Mouse (Mus musculus): ENCODE results near the gene Gfap. TPM values are rescaled to one million over a fixed set of nuclear protein-coding genes. Genes with fewer than 3 reads are reported as not detected.

The Gfap gene
- polyA plus RNA-seq, 1 experiment from 2014 or later: 0.44 TPM

DNA sequence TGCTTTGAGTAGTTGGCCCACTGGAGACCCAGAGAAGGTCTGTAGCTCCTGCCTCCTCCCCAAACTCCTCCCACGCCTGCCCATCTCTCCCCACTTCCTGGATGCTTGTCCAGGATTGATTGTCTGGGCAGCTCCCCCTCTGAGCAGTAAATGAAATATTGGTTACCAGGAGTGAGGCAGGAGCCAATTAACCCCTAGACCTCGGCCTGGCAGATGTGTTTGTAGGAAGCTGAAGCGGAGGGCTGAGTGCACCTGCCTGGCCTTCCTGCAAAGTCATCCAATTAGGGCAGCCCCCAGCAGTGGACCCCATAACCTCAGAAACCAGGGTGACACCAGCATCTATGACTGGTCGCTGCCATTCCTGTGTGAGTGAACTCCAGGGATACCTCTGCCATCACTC is 35.6 kb upstream of the Gfap start:
- no peaks in the 10 kb centered on the region for H3K27me3 ChIP-seq
- ATAC-seq (no peak), DNase-seq (ENCODE audit: low read depth, low spot score) (no peak)
- TF ChIP-seq CTCF (IDR thresholded peaks at IDR 0.05): no peak
- in situ Hi-C loops (cut with MboI; ENCODE audit: low pct_unique_long_range_greater_than_20kb): no loop called here
- ChIA-PET CTCF (interaction anchor here (1.2 to 3.5 kb wide), 4 partner anchors 8 to 28 kb away, joined by 3 to 16 read pairs (median 4); partner anchors contain the start of gene Kif18b), POLR2A (no interaction called here)

GRCm38 (mm10) chr11:102930672-102931071 is 30.0 kb upstream of the Gfap start:
- no peak for TF ChIP-seq CTCF (IDR thresholded peaks at IDR 0.05)
- CTCF ChIA-PET: no interaction called here
- POLR2A ChIA-PET: interaction anchor here (0.8 kb wide), 1 partner anchor 33 kb away, joined by 4 read pairs; no protein-coding TSS in a partner anchor

DNA sequence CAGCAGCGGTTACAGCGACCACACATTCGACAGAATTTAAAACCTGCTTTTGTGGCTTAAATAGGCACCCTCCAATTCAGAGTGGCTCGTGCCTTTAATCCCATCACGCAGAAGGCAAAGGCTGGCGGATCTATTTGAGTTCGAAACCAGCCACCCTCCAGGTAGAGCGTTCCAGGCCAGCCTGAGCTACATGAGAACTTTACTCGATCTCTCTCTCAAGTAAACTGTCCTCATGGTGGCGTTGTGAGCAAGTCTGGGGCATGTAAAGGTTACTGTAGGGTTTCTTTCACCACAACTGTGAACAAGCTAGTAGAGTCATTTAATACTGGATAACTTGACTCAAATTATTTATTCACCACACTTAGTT is 24.6 kb upstream of the Gfap start:
- peak; percentile 35 for ATAC-seq
- ChIA-PET CTCF (interaction anchor here (1.1 to 5.0 kb wide), 4 partner anchors 11 to 66 kb away, joined by 4 to 19 read pairs (median 10); partner anchors contain the start of gene Gfap), POLR2A (no interaction called here)
- TF ChIP-seq CTCF (IDR thresholded peaks at IDR 0.05): no peak
- in situ Hi-C loops (cut with MboI; ENCODE audit: low pct_unique_long_range_greater_than_20kb): no loop called here
- no peak for DNase-seq (ENCODE audit: low read depth, low spot score)
- no peaks in the 10 kb centered on the region for H3K27me3 ChIP-seq

More at GRCm38 (mm10) chr11:102930672-102931071, 30.0 kb upstream of the Gfap start:
- no peaks in the 10 kb centered on the region for H3K27me3 ChIP-seq
- no peak for DNase-seq (ENCODE audit: low read depth, low spot score)
- no peak for ATAC-seq
- in situ Hi-C loops (cut with MboI; ENCODE audit: low pct_unique_long_range_greater_than_20kb): no loop called here

DNA sequence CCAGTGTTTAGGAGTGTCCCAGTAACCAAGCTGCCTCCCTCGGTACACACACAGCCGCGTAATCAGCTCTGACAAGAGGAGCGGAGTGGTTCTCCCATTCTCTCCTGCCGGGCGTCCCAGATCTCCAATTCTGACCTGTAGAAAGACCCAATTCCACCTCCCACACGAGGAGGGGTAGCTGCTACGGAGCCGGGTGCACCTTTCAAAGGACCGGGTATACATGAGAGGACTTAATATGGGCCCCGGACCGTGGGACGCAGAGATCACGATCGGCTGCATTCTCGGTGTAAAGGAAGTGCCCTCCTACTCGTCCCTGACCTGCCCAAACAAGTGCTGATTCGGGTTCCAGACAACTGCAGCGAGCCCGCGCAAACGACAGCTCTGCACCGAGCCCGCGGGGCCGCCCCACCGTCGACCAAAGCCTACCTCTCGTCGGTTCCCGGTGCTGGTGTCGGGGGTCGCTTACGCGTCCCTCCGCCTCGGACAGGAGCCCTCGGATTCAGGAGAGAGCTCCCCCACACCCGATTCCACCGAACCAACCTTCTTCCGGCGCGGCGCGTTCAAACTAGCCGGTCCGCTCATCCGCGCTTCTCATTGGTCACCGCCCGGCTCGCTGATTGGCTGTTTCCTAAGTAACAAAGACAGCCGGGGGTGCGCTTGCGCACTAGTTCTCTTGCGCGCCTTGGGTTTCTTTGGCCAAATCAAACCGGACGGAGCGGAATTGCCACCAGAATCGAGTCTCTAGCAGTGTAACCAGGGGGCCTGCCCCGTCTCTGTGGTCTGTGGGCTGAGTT is 24.0 kb upstream of the Gfap start, which contains the start of gene Kif18b:
Gene Kif18b, minus strand, starts transcription at position 568 of the 794 bp plus-strand sequence.
- TF ChIP-seq CTCF (IDR thresholded peaks at IDR 0.05): no peak
- CTCF ChIA-PET: interaction anchor here (1.1 to 5.0 kb wide), 4 partner anchors 11 to 38 kb away, joined by 3 to 19 read pairs (median 10); partner anchors contain the start of gene Gfap
- ATAC-seq: peak; percentile 71
- H3K27me3 ChIP-seq: no peaks in the 10 kb centered on the region
- in situ Hi-C loops (cut with MboI; ENCODE audit: low pct_unique_long_range_greater_than_20kb): loop anchor here (5.0 kb wide), 1 partner anchor 63 kb away; no protein-coding TSS in a partner anchor
- peak; percentile 75 for DNase-seq (ENCODE audit: low read depth, low spot score)
- POLR2A ChIA-PET: interaction anchor here (1.1 kb wide), 1 partner anchor 10 kb away, joined by 3 read pairs; no protein-coding TSS in a partner anchor

DNA sequence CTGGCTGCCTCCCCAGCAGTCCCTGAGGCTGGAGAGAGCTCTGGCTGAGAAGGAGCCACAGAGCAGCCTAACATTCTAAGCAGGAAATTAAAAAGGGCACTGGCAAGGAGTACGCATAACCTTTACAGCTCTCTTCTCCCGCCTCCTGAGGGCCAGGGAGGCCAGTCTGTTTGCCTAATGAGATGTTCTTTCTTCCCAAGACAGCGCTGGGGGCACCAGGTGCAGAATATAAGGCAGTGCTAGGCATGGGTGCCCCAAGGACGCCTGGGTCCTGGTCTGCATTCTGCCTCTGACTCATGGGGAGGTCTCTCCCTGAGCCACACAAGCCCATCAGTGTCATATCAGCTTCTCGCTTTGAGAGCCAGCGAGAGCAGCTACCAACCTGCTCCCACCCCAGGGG is 20.8 kb upstream of the Gfap start:
- H3K27me3 ChIP-seq: no peaks in the 10 kb centered on the region
- in situ Hi-C loops (cut with MboI; ENCODE audit: low pct_unique_long_range_greater_than_20kb): loop anchor here (5.0 kb wide), 1 partner anchor 66 kb away; no protein-coding TSS in a partner anchor
- ChIA-PET CTCF (interaction anchor here (1.3 to 5.0 kb wide), 3 partner anchors 14 to 181 kb away, joined by 3 to 19 read pairs (median 4); partner anchors contain the start of gene Gfap), POLR2A (no interaction called here)
- ATAC-seq: no peak
- no peak for DNase-seq (ENCODE audit: low read depth, low spot score)
- no peak for TF ChIP-seq CTCF (IDR thresholded peaks at IDR 0.05)

DNA sequence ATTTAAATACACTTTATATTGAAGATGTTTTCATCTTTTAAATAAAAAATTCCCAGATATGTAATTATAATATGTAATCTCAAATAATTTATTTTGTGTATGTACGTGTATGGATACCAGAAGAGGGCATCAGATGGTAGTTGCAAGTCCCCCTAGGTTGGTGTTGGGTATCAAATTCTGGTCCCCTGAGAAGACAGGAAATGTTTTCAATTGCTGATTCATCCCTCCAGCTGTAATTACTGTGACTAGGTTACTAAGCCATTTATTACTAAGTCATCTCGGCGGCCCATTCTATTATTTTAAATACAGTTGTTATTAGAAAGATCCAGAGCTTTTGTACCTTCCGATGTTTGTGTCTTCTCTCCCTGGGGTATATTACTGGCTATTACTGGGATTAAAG is 17.4 kb upstream of the Gfap start:
- ATAC-seq: no peak
- ChIA-PET POLR2A (no interaction called here), CTCF (interaction anchor here (1.0 to 1.3 kb wide), 4 partner anchors 29 to 136 kb away, joined by 3 to 4 read pairs (median 4); no protein-coding TSS in a partner anchor)
- no peak for TF ChIP-seq CTCF (IDR thresholded peaks at IDR 0.05)
- no peaks in the 10 kb centered on the region for H3K27me3 ChIP-seq
- DNase-seq (ENCODE audit: low read depth, low spot score): no peak
- in situ Hi-C loops (cut with MboI; ENCODE audit: low pct_unique_long_range_greater_than_20kb): no loop called here

DNA sequence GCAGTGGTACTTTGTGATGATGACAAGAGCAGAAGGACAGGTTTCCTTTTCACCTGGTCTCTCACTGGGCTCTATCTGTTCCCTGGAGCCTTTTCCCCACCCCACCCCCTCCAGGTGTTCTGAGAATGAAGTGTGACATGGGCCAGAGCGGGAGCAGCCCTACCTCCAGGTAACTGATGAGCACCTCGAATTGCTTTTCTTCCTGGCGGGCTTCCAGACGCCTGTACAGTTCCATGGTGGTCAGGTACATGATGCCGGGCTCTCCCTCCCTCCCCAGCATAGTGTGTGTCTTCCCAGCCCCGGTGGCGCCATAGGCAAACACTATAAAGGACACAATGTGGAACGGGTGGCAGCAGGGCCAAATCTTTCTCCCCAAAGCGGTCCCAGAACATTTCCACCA is 14.7 kb upstream of the Gfap start:
- POLR2A ChIA-PET: no interaction called here
- ATAC-seq: no peak
- CTCF ChIA-PET: no interaction called here
- no peak for TF ChIP-seq CTCF (IDR thresholded peaks at IDR 0.05)
- H3K27me3 ChIP-seq: no peaks in the 10 kb centered on the region
- in situ Hi-C loops (cut with MboI; ENCODE audit: low pct_unique_long_range_greater_than_20kb): no loop called here
- DNase-seq (ENCODE audit: low read depth, low spot score): no peak

DNA sequence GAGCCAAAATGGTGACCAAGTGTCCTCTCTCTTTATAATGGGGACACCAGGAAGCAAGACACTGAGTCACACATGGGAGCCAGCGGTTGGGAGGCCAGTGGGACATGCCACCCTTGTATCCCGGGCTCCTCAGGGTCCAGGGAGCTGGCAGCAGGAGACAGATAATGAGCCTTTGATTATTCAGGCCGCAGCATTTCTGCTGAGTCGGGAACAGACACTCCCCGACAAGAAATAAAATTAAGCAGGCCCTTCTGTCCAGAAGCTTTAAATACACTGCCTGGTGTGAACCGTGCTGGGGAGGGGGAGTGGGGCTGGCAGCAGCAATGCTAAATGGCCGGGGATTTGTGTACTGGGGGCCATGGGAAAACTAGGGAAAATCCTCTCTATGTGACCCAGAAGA is 10.7 kb upstream of the Gfap start:
- no peak for TF ChIP-seq CTCF (IDR thresholded peaks at IDR 0.05)
- no peak for ATAC-seq
- DNase-seq (ENCODE audit: low read depth, low spot score): no peak
- ChIA-PET CTCF (no interaction called here), POLR2A (interaction anchor here (1.3 kb wide), 1 partner anchor 49 kb away, joined by 3 read pairs; no protein-coding TSS in a partner anchor)
- no peaks in the 10 kb centered on the region for H3K27me3 ChIP-seq
- in situ Hi-C loops (cut with MboI; ENCODE audit: low pct_unique_long_range_greater_than_20kb): no loop called here

- in situ Hi-C loops (cut with MboI; ENCODE audit: low pct_unique_long_range_greater_than_20kb): no loop called here
- DNase-seq (ENCODE audit: low read depth, low spot score) (no peak), ATAC-seq (no peak)
- TF ChIP-seq CTCF (IDR thresholded peaks at IDR 0.05): no peak
- H3K27me3 ChIP-seq: no peaks in the 10 kb centered on the region
- CTCF ChIA-PET: no interaction called here
- POLR2A ChIA-PET: no interaction called here
Measured at GRCm38 (mm10) chr11:102903654-102904053, 2.9 kb upstream of the Gfap start.

DNA sequence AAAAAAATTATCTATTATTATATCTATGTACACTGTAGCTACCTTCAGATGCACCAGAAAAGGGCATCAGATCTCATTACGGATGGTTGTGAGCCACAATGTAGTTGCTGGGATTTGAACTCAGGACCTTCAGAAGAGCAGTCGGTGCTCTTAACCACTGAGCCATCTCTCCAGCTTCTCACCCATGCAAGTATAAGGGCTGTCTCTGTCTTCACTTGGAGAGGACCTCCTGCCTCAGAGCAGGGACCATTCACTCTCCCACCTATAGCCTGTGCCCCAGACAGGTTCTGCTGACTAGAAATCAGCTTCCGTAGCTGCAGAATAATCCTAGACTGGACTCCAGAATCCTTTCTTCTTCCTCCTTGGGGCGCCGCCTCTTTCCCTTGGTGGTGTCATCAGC is 1.4 kb upstream of the Gfap start:
- ChIA-PET CTCF (interaction anchor here (2.1 to 3.4 kb wide), 3 partner anchors 22 to 91 kb away, joined by 7 to 30 read pairs (median 19); partner anchors contain the start of gene Kif18b), POLR2A (no interaction called here)
- TF ChIP-seq CTCF (IDR thresholded peaks at IDR 0.05): no peak
- DNase-seq (ENCODE audit: low read depth, low spot score) (no peak), ATAC-seq (no peak)
- in situ Hi-C loops (cut with MboI; ENCODE audit: low pct_unique_long_range_greater_than_20kb): no loop called here
- H3K27me3 ChIP-seq: no peaks in the 10 kb centered on the region

GRCm38 (mm10) chr11:102901199-102901598 is 487 bp upstream of the Gfap start:
- no peak for TF ChIP-seq CTCF (IDR thresholded peaks at IDR 0.05)
- ATAC-seq: no peak
- POLR2A ChIA-PET: interaction anchor here (0.6 kb wide), 1 partner anchor 109 kb away, joined by 3 read pairs; no protein-coding TSS in a partner anchor

More at GRCm38 (mm10) chr11:102901199-102901598, 487 bp upstream of the Gfap start:
- CTCF ChIA-PET: interaction anchor here (0.9 to 3.4 kb wide), 10 partner anchors 8 to 153 kb away, joined by 3 to 30 read pairs (median 4); partner anchors contain the start of gene Kif18b
- H3K27me3 ChIP-seq: no peaks in the 10 kb centered on the region
- in situ Hi-C loops (cut with MboI; ENCODE audit: low pct_unique_long_range_greater_than_20kb): no loop called here
- no peak for DNase-seq (ENCODE audit: low read depth, low spot score)

All from Patski (cell line).